Mouse (Mus musculus): ENCODE data around the gene Gm20458. TPM values are rescaled to one million over a fixed set of nuclear protein-coding genes. Genes with fewer than 3 reads are reported as not detected.

Gene Gm20458
- total RNA-seq, 1 experiment from 2014 or later, result not detected

DNA sequence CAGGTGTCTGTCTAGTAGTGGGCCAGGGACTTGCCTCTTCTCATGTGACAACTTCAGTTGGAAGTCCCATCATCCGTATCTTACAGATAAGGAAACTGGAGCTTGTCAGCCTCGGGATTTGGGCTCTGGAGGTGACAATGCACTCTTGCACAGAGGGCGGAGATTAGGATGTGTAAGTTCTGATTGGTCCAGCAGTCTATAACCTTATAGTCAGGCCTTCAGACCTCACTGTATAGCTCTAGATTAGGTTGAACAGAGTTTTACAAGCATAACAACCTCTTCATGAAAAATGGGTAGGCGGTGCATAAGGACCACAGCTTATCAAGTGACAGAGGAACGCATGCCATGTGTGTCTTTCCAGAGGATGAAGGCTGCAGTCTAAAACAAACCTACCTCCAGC is 6.0 kb downstream of the Gm20458 start:
- ATAC-seq (replicated peaks in 1 of 2; ENCODE audit: insufficient read depth in 1 of 2, low FRiP score in 2 of 2, low TSS enrichment in 1 of 2, low read depth in 1 of 2, poor library complexity in 2 of 2, severe bottlenecking in 2 of 2), result no peak

DNA sequence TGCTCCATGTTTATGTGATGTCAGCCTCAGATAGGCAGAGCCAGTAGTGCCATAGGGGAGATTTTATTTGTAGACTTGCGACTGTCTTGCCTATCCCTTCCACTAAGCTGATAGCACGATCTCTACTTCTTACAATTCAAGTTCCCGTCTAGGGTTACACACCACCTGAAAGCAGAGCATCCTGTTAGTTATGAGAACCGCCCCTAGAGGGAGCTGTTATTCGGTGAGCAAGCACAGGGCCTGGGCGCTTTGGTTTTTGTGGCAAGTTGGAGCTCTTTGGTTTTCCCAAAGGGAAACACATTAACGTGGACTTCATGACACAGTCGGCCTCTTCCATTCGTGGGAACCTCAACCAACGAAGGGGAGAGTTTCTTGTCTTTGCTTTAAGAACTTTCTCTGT is 9.5 kb downstream of the Gm20458 start:
- peak; percentile 64 to 67; a peak in 3 of 4 replicates for ATAC-seq (replicated peaks in 1 of 2; ENCODE audit: insufficient read depth in 1 of 2, low FRiP score in 2 of 2, low TSS enrichment in 1 of 2, low read depth in 1 of 2, poor library complexity in 2 of 2, severe bottlenecking in 2 of 2)

DNA sequence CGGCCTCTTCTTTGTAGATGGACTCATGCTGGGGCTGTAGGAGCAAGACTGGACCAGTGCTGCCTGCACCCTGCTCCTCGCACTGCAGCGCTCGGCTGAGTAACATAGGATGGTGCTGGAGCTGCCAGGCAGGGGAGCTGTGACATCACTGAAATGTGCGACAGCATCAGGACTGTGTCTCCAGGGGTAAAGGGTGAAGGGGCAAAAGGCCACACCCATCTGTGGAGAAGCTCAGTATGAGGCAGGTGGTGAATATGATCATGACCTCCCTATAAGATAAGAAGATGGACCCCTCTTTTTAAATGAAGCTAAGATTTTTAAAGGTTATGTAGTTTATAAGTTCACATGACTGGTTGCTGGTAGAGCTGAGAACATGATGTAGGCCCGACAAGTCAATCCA is 12.9 kb downstream of the Gm20458 start, which contains the start of gene Trp53tg5:
Gene Trp53tg5, minus strand, starts transcription at position 101 of the 400 bp plus-strand sequence.
- ATAC-seq (replicated peaks in 1 of 2; ENCODE audit: insufficient read depth in 1 of 2, low FRiP score in 2 of 2, low TSS enrichment in 1 of 2, low read depth in 1 of 2, poor library complexity in 2 of 2, severe bottlenecking in 2 of 2), result no peak

DNA sequence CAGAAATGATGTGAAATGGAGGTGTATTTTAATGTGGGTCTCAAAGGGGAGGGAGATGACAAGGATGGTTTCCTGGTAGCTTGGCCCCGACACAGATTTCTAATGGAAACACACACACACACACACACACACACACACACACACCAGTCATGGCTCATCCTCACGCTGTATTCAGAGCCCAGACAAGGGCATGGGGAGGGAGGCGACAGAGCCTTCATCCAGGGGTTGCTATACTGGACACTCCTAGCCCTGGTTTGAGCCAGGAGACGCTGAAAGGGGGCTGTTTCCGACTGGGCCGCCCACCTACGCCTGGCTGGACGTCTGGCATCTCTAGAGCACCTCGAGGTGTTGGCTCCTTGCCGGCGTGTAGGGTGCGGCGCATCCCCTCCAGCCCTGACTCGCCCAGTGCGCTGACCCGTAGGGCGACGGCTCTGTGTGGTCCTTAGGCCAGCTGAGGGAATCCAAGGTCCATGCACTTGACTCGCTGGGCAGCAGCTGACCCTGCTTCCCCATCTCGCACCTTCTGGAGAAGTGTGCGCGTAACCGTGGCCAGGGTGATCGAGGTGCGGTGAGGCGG is 25.0 kb downstream of the Gm20458 start, which contains the start of gene Dbndd2:
Gene Dbndd2, plus strand, starts transcription at position 426 of the 577 bp plus-strand sequence.
- ATAC-seq (replicated peaks in 1 of 2; ENCODE audit: insufficient read depth in 1 of 2, low FRiP score in 2 of 2, low TSS enrichment in 1 of 2, low read depth in 1 of 2, poor library complexity in 2 of 2, severe bottlenecking in 2 of 2), result 0 out of 4 replicates have a peak, but pooled peaks of 1 of the 2 experiments have one; percentile 2

DNA sequence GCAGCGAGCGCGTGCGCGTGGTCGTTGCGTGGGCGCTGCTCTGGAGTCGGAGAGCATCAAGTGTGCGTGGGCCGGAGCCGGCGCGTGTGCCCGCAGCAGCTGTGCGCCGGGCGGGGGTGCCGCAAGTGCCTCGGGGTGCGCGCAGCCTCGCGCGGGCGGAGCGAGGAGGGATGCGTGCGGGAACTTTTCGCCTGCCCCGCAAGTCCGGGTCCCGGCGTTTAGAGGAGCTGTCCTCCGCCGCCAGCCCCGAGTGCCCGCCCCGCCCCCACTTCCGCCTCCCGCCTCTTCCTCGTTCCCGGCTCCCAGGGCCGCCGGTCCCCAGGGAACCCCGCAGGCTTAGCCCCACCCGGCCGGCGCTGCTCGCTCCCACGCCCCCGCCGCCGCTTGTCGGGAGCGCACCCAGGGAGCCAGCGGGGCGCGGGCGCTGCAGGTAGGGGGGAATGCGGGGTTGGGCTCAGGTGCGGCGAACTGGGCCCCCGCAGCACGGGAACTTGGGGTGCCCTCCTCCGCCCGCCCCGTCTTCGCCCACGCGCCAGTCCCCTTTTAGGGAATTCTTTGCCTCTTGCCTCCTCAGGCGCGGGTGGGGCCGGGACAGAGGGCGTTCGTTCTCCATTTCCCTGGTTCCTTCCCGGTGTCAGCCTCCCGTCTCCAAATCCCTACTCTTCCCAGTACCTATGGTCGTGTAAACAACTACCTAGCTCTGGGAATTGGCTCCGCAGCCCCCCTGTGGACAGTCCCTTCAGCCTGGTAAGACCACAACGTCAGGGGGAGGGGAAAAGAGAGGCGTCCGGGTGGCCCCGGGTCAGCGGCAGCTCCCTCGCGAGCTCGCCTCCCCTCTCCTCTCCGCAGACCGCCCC is 25.7 kb downstream of the Gm20458 start:
- peak in 1 of 2 experiments; percentile 50; a peak in 1 of 4 replicates for ATAC-seq (replicated peaks in 1 of 2; ENCODE audit: insufficient read depth in 1 of 2, low FRiP score in 2 of 2, low TSS enrichment in 1 of 2, low read depth in 1 of 2, poor library complexity in 2 of 2, severe bottlenecking in 2 of 2)

DNA sequence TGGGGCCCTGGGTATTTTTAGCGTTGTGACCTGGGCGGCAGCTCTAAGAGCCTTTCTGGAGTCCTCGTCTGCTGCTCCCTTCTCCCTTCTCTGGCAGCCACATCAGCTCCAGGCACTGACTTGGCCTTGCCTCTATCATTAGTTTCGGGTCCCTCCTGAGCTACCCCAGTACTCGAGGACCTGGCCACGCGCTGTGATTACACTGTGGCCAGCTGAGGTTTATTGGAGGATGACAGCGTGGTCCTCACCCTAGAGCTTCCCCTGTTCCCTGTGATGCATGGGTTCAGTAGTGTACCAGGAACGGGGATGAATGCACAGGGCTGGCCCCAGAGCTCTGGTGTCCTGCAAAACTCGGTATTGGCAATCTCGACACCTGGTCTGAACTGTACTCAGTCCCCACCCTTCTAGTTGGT is 26.4 kb downstream of the Gm20458 start:
- 0 out of 4 replicates have a peak, but pooled peaks of 1 of the 2 experiments have one; percentile 3 for ATAC-seq (replicated peaks in 1 of 2; ENCODE audit: insufficient read depth in 1 of 2, low FRiP score in 2 of 2, low TSS enrichment in 1 of 2, low read depth in 1 of 2, poor library complexity in 2 of 2, severe bottlenecking in 2 of 2)

DNA sequence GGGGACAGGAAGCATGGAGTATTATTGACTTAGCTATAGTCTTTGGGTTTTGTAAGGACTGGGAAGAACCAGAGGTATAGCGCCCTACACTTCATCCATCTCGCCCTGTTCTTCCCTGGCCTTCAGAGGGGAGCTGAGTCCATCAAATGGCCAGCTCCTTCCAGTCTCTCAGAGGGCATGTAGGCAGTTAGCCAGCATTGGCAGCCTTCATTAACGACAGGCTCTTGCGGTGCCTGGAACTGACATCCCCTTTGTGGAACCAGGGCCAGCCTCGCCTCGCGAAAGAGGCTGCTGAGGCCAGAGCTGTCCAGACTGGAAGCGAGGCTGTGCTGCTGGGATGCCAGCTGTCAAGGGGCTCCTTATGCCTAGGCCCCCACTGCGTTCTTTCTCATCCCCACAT is 27.0 kb downstream of the Gm20458 start:
- no peak for ATAC-seq (replicated peaks in 1 of 2; ENCODE audit: insufficient read depth in 1 of 2, low FRiP score in 2 of 2, low TSS enrichment in 1 of 2, low read depth in 1 of 2, poor library complexity in 2 of 2, severe bottlenecking in 2 of 2)

DNA sequence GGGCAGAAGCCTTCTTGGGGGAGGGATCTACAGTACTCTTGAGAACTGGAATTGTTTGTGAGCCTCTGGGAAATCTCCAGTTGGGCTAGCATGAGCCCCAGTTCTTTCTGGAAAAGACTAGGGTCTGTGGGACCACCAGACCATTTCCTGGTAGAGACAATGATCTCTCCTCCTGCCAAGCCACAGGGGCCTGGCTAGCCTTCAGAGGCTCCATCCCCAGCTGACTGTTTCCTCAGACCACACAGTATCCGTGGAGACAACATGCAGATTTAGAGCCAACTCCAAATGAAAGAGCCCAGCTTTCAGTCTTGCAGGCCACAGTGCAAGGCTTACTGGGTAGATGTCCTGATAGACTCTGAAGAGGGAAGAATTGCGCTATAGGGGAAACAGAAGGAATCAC is 33.4 kb downstream of the Gm20458 start:
- no peak for ATAC-seq (replicated peaks in 1 of 2; ENCODE audit: insufficient read depth in 1 of 2, low FRiP score in 2 of 2, low TSS enrichment in 1 of 2, low read depth in 1 of 2, poor library complexity in 2 of 2, severe bottlenecking in 2 of 2)

DNA sequence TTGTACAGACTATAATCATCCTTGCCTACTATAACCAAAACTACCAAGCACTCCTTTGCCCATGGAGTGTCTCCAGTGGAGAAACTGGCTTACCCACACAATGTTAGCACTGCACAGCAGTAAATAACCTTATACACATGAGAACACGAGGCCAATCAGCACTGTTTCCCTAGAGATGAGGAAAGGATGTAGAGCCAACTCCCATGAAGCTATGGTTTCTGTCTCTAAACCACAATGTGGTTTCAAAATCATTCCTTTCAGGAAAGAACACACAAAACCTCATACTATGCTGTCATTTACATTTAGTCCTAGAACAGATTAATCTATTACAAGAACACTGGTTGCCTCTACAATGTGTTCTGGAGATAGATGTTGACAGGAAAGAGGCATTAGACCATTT is 35.6 kb downstream of the Gm20458 start:
- ATAC-seq (replicated peaks in 1 of 2; ENCODE audit: insufficient read depth in 1 of 2, low FRiP score in 2 of 2, low TSS enrichment in 1 of 2, low read depth in 1 of 2, poor library complexity in 2 of 2, severe bottlenecking in 2 of 2), result no peak

DNA sequence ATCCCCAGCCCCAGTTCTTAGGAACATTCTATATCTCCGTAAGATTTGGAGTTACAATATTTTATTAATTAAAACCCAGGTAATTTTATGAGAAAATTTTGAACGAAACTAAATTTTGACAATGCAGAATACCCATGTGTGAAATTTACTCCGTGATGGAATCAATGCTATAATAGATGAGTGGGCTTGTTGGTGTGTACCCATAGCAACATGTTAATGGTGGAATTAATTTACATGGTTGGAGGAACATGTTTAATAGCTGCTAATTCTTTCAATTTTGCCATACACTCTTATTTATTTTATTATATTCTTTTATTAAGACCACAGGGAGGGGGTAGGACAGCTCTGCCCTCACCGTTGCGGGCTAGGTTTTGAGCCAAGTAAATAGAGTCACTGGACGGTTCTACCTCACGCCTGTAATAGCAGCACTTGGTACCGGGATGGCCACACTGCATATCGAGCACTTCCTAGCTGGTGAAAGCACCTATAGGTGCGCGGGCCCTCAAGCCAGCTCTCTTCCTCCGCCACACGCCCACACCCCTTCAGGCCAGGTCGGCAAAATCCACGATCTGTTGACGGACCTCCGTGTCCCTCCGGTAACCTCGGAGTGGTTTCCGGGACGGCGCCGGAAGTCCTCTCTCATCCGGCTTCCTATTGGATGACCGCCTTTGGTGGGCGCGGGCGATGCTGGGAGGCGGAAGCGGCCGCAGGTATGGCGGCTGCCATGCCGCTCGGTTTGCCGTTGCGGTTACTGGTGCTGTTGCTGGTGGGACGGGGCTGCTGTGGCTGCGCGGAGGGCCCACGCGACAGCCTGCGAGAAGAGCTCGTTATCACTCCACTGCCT is 36.3 kb downstream of the Gm20458 start, which contains the start of gene Pigt:
Gene Pigt, plus strand, starts transcription at position 674 of the 844 bp plus-strand sequence.
- ATAC-seq (replicated peaks in 1 of 2; ENCODE audit: insufficient read depth in 1 of 2, low FRiP score in 2 of 2, low TSS enrichment in 1 of 2, low read depth in 1 of 2, poor library complexity in 2 of 2, severe bottlenecking in 2 of 2), result peak; percentile 77 to 95

DNA sequence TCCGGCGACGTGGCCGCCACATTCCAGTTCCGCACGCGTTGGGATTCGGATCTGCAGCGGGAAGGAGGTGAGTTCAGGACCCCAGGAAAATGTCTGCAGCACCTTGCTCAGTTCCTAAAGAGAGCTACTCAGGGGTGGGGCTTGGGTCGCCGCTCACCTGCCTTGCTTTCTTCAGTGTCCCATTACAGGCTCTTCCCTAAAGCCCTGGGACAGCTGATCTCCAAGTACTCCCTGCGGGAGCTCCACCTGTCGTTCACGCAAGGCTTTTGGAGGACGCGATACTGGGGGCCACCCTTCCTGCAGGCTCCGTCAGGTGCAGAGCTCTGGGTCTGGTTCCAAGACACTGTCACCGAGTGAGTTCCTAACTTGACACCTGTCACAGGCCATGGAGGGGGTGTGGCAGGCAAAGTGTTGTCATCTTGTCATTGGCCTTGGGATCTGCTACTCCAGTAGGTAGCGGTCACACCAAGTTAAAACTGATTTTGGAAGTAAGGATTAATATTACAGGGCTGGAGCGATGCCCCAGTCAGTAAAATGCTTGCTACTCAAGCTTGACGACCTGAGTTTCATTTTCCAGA is 37.0 kb downstream of the Gm20458 start:
- ATAC-seq (replicated peaks in 1 of 2; ENCODE audit: insufficient read depth in 1 of 2, low FRiP score in 2 of 2, low TSS enrichment in 1 of 2, low read depth in 1 of 2, poor library complexity in 2 of 2, severe bottlenecking in 2 of 2), result peak in 1 of 2 experiments; percentile 21; a peak in 1 of 4 replicates

DNA sequence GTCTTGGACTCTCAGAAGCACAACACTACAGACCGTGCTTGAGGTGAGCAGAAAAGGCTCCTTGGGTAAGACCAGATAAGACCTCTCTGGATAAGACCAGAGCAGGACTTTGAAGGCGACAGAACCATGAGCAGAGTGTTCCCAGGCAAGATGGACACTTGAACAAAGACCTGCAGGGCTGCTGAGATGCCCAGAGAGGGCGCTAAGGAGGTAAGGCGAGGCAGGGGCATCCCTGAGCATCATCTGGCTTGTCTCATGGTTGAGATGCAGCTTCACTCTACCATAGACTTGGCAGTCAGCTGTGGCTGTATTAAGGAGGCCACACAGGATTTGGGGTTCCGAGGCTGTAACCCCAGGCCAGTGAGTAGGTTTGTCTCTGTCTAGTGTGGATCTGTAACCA is 38.5 kb downstream of the Gm20458 start:
- no peak for ATAC-seq (replicated peaks in 1 of 2; ENCODE audit: insufficient read depth in 1 of 2, low FRiP score in 2 of 2, low TSS enrichment in 1 of 2, low read depth in 1 of 2, poor library complexity in 2 of 2, severe bottlenecking in 2 of 2)

DNA sequence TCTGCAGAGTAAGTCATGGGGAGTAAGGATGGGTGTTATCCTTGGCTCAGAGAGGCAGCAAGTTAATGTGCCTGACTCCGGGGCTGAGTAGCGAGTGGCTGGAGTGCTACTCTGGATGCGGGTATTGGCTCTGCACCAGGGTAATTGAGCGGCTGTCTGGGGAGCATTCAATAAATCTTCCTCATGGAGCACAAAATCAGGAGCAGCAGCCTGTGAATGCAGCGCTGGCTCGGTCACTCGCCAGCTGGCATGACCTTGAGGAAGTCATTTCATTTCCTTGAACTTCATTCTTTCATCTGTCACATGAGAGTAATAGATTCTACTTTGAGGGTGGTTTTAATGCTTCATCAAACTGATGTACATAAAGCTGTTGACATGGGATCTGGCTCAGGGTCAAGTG is 39.7 kb downstream of the Gm20458 start:
- no peak for ATAC-seq (replicated peaks in 1 of 2; ENCODE audit: insufficient read depth in 1 of 2, low FRiP score in 2 of 2, low TSS enrichment in 1 of 2, low read depth in 1 of 2, poor library complexity in 2 of 2, severe bottlenecking in 2 of 2)

DNA sequence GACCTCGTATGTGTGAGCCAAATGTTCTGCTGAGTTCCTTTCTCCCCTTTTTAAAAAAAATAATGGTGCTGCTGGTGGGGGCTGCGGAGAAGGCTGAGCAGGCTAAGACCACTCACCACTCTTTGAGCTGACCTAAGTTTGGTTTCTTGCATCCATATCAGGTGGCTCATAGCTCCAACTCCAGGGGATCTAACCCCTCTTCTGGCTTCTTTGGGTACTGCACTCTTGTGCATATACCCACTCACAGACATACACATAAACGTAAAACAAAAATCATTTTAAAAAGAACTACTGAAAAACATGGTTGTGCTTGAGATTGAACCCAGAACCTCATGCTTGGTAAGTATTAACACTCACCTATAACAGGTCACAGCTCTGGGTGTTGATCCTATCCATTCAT is 44.2 kb downstream of the Gm20458 start:
- ATAC-seq (replicated peaks in 1 of 2; ENCODE audit: insufficient read depth in 1 of 2, low FRiP score in 2 of 2, low TSS enrichment in 1 of 2, low read depth in 1 of 2, poor library complexity in 2 of 2, severe bottlenecking in 2 of 2), result no peak

DNA sequence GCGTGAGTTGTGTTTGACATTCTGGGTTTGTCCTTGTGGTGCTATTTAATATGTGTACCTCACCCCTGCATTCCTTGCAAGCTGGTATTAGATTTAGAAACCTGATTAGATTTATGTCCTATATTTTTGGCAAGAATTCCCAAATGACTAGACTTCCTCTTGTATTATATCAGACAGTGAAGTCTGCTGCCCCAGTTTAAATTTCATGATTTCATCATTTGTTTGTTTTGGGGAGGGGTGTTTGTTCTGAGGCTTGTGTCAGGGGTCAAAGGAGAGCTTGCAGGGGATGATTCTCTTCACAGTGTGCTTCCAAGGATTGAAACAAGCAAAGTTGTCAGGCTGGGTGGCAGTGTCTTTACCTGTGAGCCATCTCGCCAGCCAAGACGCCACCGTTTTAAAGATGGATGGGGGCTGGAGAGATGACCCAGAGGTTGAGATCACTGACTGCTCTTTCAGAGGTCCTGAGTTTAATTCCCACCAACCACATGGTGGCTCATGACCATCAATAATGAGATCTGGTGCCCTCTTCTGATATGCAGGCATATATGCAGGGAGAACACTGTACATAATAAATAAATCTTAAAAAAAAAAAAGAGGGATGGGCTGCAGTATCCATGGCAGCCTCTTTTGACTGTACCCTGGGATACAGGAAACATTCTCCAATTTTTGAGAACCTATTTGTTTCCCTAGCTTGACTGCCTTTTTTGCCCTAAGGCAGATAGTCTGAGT is 45.0 kb downstream of the Gm20458 start:
- no peak for ATAC-seq (replicated peaks in 1 of 2; ENCODE audit: insufficient read depth in 1 of 2, low FRiP score in 2 of 2, low TSS enrichment in 1 of 2, low read depth in 1 of 2, poor library complexity in 2 of 2, severe bottlenecking in 2 of 2)

DNA sequence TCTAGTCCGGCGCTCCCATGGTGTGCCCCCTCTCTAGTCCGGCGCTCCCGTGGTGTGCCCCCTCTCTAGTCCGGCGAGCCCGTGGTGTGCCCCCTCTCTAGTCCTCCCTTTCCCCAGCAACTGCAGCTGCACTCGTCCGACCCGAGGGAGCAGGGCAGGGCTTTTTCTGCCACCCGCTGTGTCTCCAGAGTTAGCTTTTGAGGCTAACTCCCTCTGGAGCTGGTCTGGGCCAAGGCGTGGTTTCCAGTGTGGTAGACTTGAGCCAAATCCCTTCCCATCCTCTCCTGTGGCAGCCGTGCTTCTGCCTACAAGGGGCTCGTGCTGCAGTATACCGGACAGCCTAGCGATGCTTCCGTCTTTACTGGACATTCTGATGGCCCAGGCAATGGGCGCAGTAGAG is 47.0 kb downstream of the Gm20458 start:
- ATAC-seq (replicated peaks in 1 of 2; ENCODE audit: insufficient read depth in 1 of 2, low FRiP score in 2 of 2, low TSS enrichment in 1 of 2, low read depth in 1 of 2, poor library complexity in 2 of 2, severe bottlenecking in 2 of 2), result no peak
